In the genomic region with DNA sequence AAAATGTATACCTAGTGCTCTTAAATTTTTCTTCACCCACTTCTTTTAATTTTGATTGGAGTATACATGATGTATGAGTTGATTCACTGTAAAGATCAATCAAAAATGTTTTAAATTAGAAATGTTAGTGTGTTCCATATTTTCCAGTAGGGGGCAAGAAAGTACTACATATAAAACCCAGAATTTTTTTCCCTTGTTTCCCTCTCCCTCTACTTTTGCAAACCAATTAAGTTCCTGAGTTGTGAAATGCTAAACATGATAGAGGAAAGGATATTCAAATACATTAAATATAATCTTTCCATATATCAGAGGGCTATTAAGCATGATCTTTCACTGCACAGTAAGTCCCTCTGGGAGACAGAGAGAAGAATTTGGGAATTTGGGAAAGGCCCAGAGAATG, we compare ENCODE assay signal across 14 mouse cellular contexts.
DNase-seq lines count a peak whose midpoint lies in the region; ATAC-seq and TF ChIP-seq lines count a peak whose summit lies in the region.
"Had no signal": no experiment of that assay in that cellular context is flagged by ENCODE, and none has a peak within 500 bp of the region (broad histone marks: within the 10 kb centered on the region; RNA-seq: fewer than 3 reads in every experiment).

No protein-coding gene starts in this region.

- H3K27ac ChIP-seq in embryonic facial prominence, embryonic 11.5 days (replicated peaks; ENCODE audit: low read depth, low read length) = no peak overlapping the region
- no peak overlapping the region for H3K27ac ChIP-seq in embryonic facial prominence, embryonic 10.5 days (replicated peaks)
- no peak overlapping the region for H3K27ac ChIP-seq in layer of hippocampus, adult 2 months
- H3K27ac ChIP-seq in forebrain, postnatal 0 days (ENCODE audit: low read depth, low read length) = no peak overlapping the region
- H3K27ac ChIP-seq: kidney, embryonic 15.5 days; neural tube, embryonic 13.5 days had no signal

- no peak overlapping the region for H3K4me2 ChIP-seq in embryonic facial prominence, embryonic 11.5 days (ENCODE audit: low read depth, low read length)
- H3K4me2 ChIP-seq in forebrain, postnatal 0 days (ENCODE audit: low read depth) = no peak overlapping the region
- H3K4me2 ChIP-seq: kidney, embryonic 15.5 days; neural tube, embryonic 13.5 days had no signal

- no peak overlapping the region for H3K4me3 ChIP-seq in embryonic facial prominence, embryonic 11.5 days (ENCODE audit: low read depth, low read length)
- H3K4me3 ChIP-seq in embryonic facial prominence, embryonic 10.5 days = no peak overlapping the region
- H3K4me3 ChIP-seq in layer of hippocampus, adult 2 months = no peak overlapping the region
- no peak overlapping the region for H3K4me3 ChIP-seq in forebrain, postnatal 0 days (ENCODE audit: low read depth, low read length)
- H3K4me3 ChIP-seq: kidney, embryonic 15.5 days; neural tube, embryonic 13.5 days had no signal

- peak; percentile 78 for TF ChIP-seq CTCF in layer of hippocampus, adult 2 months (conservative IDR thresholded peaks at IDR 0.05)
- TF ChIP-seq CTCF in forebrain, postnatal 0 days (IDR thresholded peaks at IDR 0.05; ENCODE audit: low read depth) = peak; percentile 53

- H3K9ac ChIP-seq in embryonic facial prominence, embryonic 11.5 days (replicated peaks; ENCODE audit: low read length) = no peak overlapping the region
- H3K9ac ChIP-seq in forebrain, postnatal 0 days = no peak overlapping the region
- H3K9ac ChIP-seq: kidney, embryonic 15.5 days; liver, postnatal 0 days; neural tube, embryonic 13.5 days had no signal

- no peaks in the 10 kb centered on the region for H3K4me1 ChIP-seq in embryonic facial prominence, embryonic 11.5 days (ENCODE audit: control insufficient read depth, insufficient read depth, low read length)
- H3K4me1 ChIP-seq in embryonic facial prominence, embryonic 10.5 days = no peaks in the 10 kb centered on the region
- no peaks in the 10 kb centered on the region for H3K4me1 ChIP-seq in forebrain, postnatal 0 days (ENCODE audit: insufficient read depth)
- H3K4me1 ChIP-seq: kidney, embryonic 15.5 days; neural tube, embryonic 13.5 days had no signal

- ATAC-seq in embryonic facial prominence, embryonic 11.5 days (replicated peaks; ENCODE audit: insufficient number of reproducible peaks, low FRiP score, low TSS enrichment, low read depth) = no peak
- ATAC-seq in forebrain, postnatal 0 days = peak; percentile 65
- ATAC-seq: activated CD4-positive, CD25-positive, alpha-beta regulatory T cell, adult 4 months; liver, postnatal 0 days had no signal

- peak; percentile 42 for DNase-seq in embryonic facial prominence, embryonic 11.5 days (ENCODE audit: low spot score)
- DNase-seq in embryonic facial prominence, embryonic 10.5 days (ENCODE audit: low spot score) = no peak
- DNase-seq in layer of hippocampus, adult 2 months (ENCODE audit: low spot score in 2 of 2) = peak in 1 of 2 experiments; percentile 0
- DNase-seq in layer of hippocampus, adult 9-11 months = no peak
- peak; percentile 1 for DNase-seq in A20 (ENCODE audit: low read depth, low spot score)
- DNase-seq in forebrain, postnatal 0 days = peak; percentile 57
- no peak for DNase-seq in thymus, postnatal 36 days
- no peak for DNase-seq in kidney, adult 11 months
- DNase-seq: cerebellum, adult 9-11 months; left cerebral cortex, postnatal 4 days; liver, postnatal 0 days had no signal

- H3K9me3 ChIP-seq in embryonic facial prominence, embryonic 11.5 days (replicated peaks; ENCODE audit: control insufficient read depth, low read length) = no peaks in the 10 kb centered on the region
- H3K9me3 ChIP-seq in embryonic facial prominence, embryonic 10.5 days = no peaks in the 10 kb centered on the region
- H3K9me3 ChIP-seq in forebrain, postnatal 0 days (ENCODE audit: low read length) = no peaks in the 10 kb centered on the region
- H3K9me3 ChIP-seq: kidney, embryonic 15.5 days; neural tube, embryonic 13.5 days had no signal

- no peaks in the 10 kb centered on the region for H3K36me3 ChIP-seq in embryonic facial prominence, embryonic 11.5 days (replicated peaks; ENCODE audit: control insufficient read depth, insufficient read depth, low read depth, low read length)
- no peaks in the 10 kb centered on the region for H3K36me3 ChIP-seq in embryonic facial prominence, embryonic 10.5 days (replicated peaks)
- H3K36me3 ChIP-seq in forebrain, postnatal 0 days (ENCODE audit: insufficient read depth) = no peaks in the 10 kb centered on the region
- H3K36me3 ChIP-seq: kidney, embryonic 15.5 days; neural tube, embryonic 13.5 days had no signal

- H3K27me3 ChIP-seq in embryonic facial prominence, embryonic 11.5 days (ENCODE audit: control insufficient read depth, insufficient read depth, low read length) = no peaks in the 10 kb centered on the region
- H3K27me3 ChIP-seq in embryonic facial prominence, embryonic 10.5 days (replicated peaks; ENCODE audit: low read depth, poor library complexity, severe bottlenecking) = no peaks in the 10 kb centered on the region
- H3K27me3 ChIP-seq in forebrain, postnatal 0 days (ENCODE audit: insufficient read depth, low read length) = no peaks in the 10 kb centered on the region
- H3K27me3 ChIP-seq: kidney, embryonic 15.5 days; neural tube, embryonic 13.5 days had no signal

Comparison
In these comparisons a context has a peak if more than half of its experiments do, and no peak if none do; other contexts are left out.
1. DNase-seq: peak in embryonic facial prominence, embryonic 11.5 days (single experiment), A20 (single experiment) and forebrain, postnatal 0 days (single experiment); none in embryonic facial prominence, embryonic 10.5 days (single experiment), layer of hippocampus, adult 9-11 months (single experiment), thymus, postnatal 36 days (0 of 2) and kidney, adult 11 months (single experiment).